Mouse (Mus musculus) lung, postnatal 14 days (tissue): ENCODE measurements around the gene Atp12a.

Experiments used
- DNase-seq: peaks from one replicate; pipeline ENCODE4 v3.0.0; 2021

Gene Atp12a

GRCm38 (mm10) chr14:56382366-56382765 is 17.5 kb downstream of the Atp12a start:
- DNase-seq: no peak

- DNase-seq: no peak
Observed at GRCm38 (mm10) chr14:56390247-56390646, 25.4 kb downstream of the Atp12a start.

DNA sequence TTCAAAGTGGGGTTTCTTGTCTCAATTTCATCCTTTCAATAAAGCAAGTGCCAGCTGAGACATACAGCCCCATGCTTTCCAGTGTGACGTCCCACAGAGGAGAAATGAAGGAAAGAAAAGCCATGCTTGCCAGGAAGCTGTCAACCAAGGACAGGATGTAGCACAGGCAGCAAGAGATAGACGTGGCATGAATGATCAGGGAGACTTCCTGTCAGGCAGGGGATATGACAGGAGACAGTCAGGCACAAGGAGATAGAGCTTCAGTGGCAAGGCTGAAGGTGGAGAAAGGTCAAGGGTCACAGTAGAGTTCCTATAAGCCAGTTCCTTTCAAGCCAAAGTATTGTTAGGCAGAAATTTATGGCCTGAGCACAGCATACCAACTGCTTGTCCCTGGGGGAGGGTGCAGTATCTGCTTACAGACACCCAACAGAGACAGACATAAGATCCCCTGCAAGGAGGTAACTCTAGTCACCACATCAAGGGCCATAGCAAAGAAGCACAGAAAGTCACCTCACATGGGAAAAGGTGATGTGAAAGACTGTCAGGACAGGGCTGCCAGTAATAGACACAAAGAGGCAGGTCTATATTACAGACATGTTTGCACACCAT is 28.9 kb downstream of the Atp12a start:
- DNase-seq: no peak

DNA sequence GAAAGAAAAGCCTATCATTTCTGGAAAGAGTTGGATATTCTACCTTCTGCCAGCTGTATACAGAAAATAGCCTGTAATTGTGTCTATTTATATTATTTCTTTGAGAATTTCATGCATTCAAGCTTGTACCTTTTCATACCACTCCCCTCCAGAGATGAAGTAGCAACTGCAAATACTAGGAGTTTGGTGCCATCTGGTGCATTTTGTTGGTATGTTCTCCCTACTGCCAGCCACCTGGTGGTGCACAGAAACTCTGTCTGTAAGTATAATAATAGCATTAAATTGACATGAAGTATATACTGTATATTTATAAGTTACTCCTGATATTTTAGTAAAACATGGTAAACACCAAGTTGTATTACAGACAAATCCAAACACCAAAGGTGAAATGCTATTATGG is 33.1 kb downstream of the Atp12a start:
- peak; percentile 42 for DNase-seq

DNA sequence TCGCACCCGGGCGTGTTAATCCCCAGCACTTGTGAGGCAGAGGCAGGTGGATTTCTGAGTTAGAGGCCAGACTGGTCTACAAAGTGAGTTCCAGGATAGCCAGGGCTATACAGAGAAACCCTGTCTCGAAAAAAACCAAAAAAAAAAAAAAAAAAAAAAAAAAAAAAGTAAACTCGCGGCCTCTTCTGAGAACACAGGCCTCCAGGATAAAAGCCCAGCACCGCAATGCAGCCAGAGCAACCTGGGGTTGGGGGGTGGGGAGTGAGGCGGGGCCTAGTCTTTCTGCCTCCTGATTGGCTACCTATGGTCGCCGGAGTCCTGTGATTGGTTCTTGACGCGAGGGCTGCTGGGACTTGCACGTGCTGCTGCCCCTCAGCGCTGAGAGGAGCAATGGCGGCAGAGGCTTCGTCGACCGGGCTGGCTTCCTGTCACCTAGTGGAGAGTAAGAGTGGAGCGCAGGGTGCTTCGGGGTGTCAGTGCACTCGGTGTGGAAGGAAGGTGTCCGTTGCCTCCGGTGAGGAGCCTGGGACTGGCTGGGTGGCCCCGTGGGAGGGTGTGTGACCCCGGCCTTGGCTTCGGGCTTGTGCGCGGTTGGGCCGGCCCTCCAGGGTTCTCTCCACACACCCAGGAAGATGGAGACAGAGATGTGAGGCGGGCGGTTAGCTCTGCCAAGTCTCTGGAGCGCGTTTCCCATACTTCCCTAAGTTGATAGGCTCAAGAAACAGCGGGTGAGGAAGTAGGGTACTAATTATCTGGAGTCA is 37.6 kb downstream of the Atp12a start, which contains the start of gene Rnf17:
Gene Rnf17, plus strand, starts transcription at position 271 of the 761 bp plus-strand sequence.
- no peak for DNase-seq

DNA sequence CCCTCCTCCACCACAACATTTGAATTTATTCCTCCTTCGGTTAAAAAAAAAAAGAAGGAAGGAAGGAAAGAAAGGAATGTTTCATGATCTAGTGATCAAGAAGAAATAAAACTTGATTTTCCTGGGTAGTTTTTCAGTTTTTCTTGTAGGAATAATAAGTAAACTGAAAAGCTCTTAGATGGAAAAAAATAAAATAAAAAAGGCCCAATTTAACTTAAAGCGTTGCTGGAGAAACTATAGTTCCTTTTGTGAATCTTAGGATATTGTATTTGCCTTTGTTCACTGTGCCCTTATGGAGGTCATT is 38.2 kb downstream of the Atp12a start:
- DNase-seq: no peak
